Mouse (Mus musculus) ES-Bruce4 (cell line): ENCODE results near the gene Rfx8. TPM values are rescaled to one million over a fixed set of nuclear protein-coding genes. Genes with fewer than 3 reads are reported as not detected.

ENCODE experiments used
- H3K27ac ChIP-seq: 2 replicates; pipeline ENCODE4 v1.5.1; 2012; ENCODE audit warnings: low read length, inconsistent platforms; ENCODE audit not compliant: insufficient read depth
- H3K27me3 ChIP-seq: 2 replicates; pipeline ENCODE4 v1.6.1; 2012; ENCODE audit warnings: mild to moderate bottlenecking, low read length, inconsistent platforms; ENCODE audit not compliant: control insufficient read depth, poor library complexity, insufficient read depth, severe bottlenecking
- H3K36me3 ChIP-seq: 2 replicates; pipeline ENCODE4 v1.6.1; 2012; ENCODE audit warnings: inconsistent platforms, mild to moderate bottlenecking, low read length, moderate library complexity; ENCODE audit not compliant: control insufficient read depth, poor library complexity, insufficient read depth, severe bottlenecking
- H3K4me1 ChIP-seq: one replicate; pipeline ENCODE4 v1.8.1; 2011; ENCODE audit warnings: low read length; ENCODE audit not compliant: control insufficient read depth, insufficient read depth
- H3K4me3 ChIP-seq: 2 replicates; pipeline ENCODE4 v1.5.1; 2011; ENCODE audit warnings: low read depth, mild to moderate bottlenecking, low read length
- H3K9ac ChIP-seq: 2 replicates; pipeline ENCODE4 v1.6.1; 2012; ENCODE audit warnings: low read depth, mild to moderate bottlenecking, inconsistent platforms; ENCODE audit not compliant: poor library complexity, severe bottlenecking
- H3K9me3 ChIP-seq: replicated peaks from 2 replicates; pipeline ENCODE4 v1.6.1; 2012; ENCODE audit warnings: mild to moderate bottlenecking, low read length, inconsistent platforms; ENCODE audit not compliant: control insufficient read depth, poor library complexity, insufficient read depth, severe bottlenecking
- CTCF ChIP-seq: IDR thresholded peaks from one replicate; pipeline ENCODE4 v1.8.1; 2011; ENCODE audit warnings: low read depth, low read length
- EP300 ChIP-seq: IDR thresholded peaks from 2 replicates; pipeline ENCODE4 v1.6.1; 2011; ENCODE audit warnings: low read depth, low read length; ENCODE audit not compliant: insufficient read depth
- POLR2A ChIP-seq: IDR thresholded peaks from one replicate; pipeline ENCODE4 v1.8.1; 2011; ENCODE audit warnings: low read length; ENCODE audit not compliant: insufficient read depth
- polyA plus RNA-seq: library from polyadenylated mRNA; stranded (reverse); fragments of >200 nt; gene quantifications from 2 replicates; pipeline ENCODE4 v1.2.4, GENCODE M21; 2011; ENCODE audit warnings: low read depth; ENCODE audit not compliant: missing spikeins, insufficient read depth, insufficient read length

Rfx8 gene
- polyA plus RNA-seq, 1 experiment: not detected

DNA sequence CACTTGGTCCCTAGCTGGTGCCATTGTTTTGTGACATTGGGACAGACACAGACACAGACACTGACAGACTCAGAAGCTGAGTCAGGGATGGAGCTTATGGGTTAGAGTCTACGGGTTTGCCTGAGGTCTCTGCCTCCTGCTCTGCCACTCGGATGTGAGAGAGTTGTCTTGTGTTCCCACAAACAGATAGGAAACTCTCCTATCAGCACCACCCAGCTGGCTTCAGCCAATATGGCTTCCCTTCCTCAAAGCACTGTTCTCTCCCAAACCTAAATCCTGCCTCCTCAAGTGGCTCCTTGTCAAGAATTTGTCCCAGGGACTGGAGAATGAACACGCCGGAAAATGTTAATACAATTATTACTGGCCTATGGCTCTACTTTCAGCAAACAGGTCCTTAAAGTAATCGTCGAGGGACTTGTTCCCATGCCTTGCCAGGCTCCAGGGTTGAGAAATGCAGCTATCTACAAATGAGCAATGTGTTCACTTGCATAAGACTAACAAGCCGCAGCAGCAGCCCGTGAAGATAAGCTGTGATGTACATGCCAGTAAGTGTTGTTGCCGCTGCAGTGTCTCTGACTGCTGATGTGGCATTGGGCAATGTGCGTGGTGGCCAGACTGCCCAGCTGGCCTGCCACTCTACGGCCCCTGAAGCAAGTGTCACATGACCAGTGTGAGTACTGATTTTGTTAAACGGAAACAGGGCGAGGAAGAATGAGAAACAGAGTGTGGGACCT, 33.6 kb upstream of the Rfx8 start:
- TF ChIP-seq POLR2A: no peak
- no peak for TF ChIP-seq EP300
- no peak for TF ChIP-seq CTCF
- no peak overlapping the region for H3K4me3 ChIP-seq
- H3K27ac ChIP-seq: no peak overlapping the region
- no peaks in the 10 kb centered on the region for H3K36me3 ChIP-seq
- H3K27me3 ChIP-seq: no peaks in the 10 kb centered on the region
- no peaks in the 10 kb centered on the region for H3K4me1 ChIP-seq
- no peaks in the 10 kb centered on the region for H3K9me3 ChIP-seq
- H3K9ac ChIP-seq: no peak overlapping the region

- Histone ChIP-seq H3K9ac (no peak overlapping the region), H3K27me3 (no peaks in the 10 kb centered on the region), H3K36me3 (no peaks in the 10 kb centered on the region), H3K9me3 (no peaks in the 10 kb centered on the region), H3K4me3 (no peak overlapping the region), H3K4me1 (peaks cover 1% of the 10 kb centered on the region), H3K27ac (no peak overlapping the region)
- TF ChIP-seq EP300: no peak
- no peak for TF ChIP-seq POLR2A
- no peak for TF ChIP-seq CTCF
These were observed 30.7 kb upstream of the Rfx8 start for GRCm38 (mm10) chr1:39751537-39751936.

GRCm38 (mm10) chr1:39749664-39750063, 28.9 kb upstream of the Rfx8 start:
- Histone ChIP-seq H3K9ac (no peak overlapping the region), H3K4me1 (peaks cover 1% of the 10 kb centered on the region), H3K27me3 (no peaks in the 10 kb centered on the region), H3K4me3 (no peak overlapping the region), H3K36me3 (no peaks in the 10 kb centered on the region), H3K9me3 (no peaks in the 10 kb centered on the region), H3K27ac (no peak overlapping the region)
- TF ChIP-seq POLR2A (no peak), EP300 (no peak), CTCF (no peak)

- no peak for TF ChIP-seq CTCF
- no peak for TF ChIP-seq POLR2A
- TF ChIP-seq EP300: no peak
- no peaks in the 10 kb centered on the region for H3K36me3 ChIP-seq
- H3K4me3 ChIP-seq: no peak overlapping the region
- no peak overlapping the region for H3K9ac ChIP-seq
- H3K27ac ChIP-seq: no peak overlapping the region
- H3K27me3 ChIP-seq: no peaks in the 10 kb centered on the region
- no peaks in the 10 kb centered on the region for H3K9me3 ChIP-seq
- peaks cover 1% of the 10 kb centered on the region for H3K4me1 ChIP-seq
These were observed 28.4 kb upstream of the Rfx8 start for GRCm38 (mm10) chr1:39749214-39749613.

GRCm38 (mm10) chr1:39748666-39749065, 27.9 kb upstream of the Rfx8 start:
- Histone ChIP-seq H3K9me3 (no peaks in the 10 kb centered on the region), H3K36me3 (no peaks in the 10 kb centered on the region), H3K27ac (no peak overlapping the region), H3K4me1 (peaks cover 1% of the 10 kb centered on the region), H3K9ac (no peak overlapping the region), H3K4me3 (no peak overlapping the region), H3K27me3 (no peaks in the 10 kb centered on the region)
- TF ChIP-seq EP300 (no peak), CTCF (no peak)

DNA sequence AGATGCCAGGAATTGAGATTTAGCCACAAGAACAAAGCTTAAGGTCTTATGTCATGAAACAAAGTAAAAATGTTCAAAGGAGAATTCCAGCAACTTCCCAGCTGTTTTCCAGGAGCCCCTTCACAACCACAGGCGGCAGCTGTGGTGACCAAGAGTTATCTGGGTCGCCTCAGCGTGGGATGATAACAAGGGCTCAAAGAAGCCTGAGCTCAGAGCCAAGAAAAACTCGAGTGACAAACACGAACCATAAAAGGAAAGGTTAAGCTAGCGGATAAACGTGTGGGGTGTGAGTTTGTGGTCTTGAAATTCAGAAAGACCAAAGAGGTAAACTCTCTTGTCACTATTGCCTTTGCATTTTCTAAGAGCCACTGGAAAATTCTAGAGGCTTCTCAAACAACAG, 25.7 kb upstream of the Rfx8 start:
- no peaks in the 10 kb centered on the region for H3K9me3 ChIP-seq
- TF ChIP-seq CTCF (no peak), POLR2A (no peak), EP300 (no peak)
- H3K4me3 ChIP-seq: no peak overlapping the region

More for the DNA sequence above, 25.7 kb upstream of the Rfx8 start:
- Histone ChIP-seq H3K4me1 (peaks cover 1% of the 10 kb centered on the region), H3K27me3 (no peaks in the 10 kb centered on the region), H3K9ac (no peak overlapping the region), H3K36me3 (no peaks in the 10 kb centered on the region), H3K27ac (no peak overlapping the region)
